Mouse (Mus musculus) E14TG2a.4 (cell line): ENCODE data around the gene Hnrnph3.
A peak's percentile ranks its signal among the peaks of the same experiment; 100 is the strongest.

ENCODE experiments used
- H3K27me3 ChIP-seq: 2 replicates; pipeline ENCODE4 v1.6.1; 2014; ENCODE audit warnings: low read length, control low read depth; ENCODE audit not compliant: insufficient read depth
- H3K36me3 ChIP-seq: 2 replicates; pipeline ENCODE4 v1.6.1; 2014; ENCODE audit warnings: low read length, control low read depth; ENCODE audit not compliant: insufficient read depth
- H3K4me1 ChIP-seq: replicated peaks from 2 replicates; pipeline ENCODE4 v1.6.1; 2014; ENCODE audit warnings: low read depth, low read length, control low read depth
- H3K4me3 ChIP-seq: replicated peaks from 2 replicates; pipeline ENCODE4 v1.5.1; 2014; ENCODE audit warnings: mild to moderate bottlenecking, low read length
- H3K9me3 ChIP-seq: 2 replicates; pipeline ENCODE4 v1.6.1; 2014; ENCODE audit warnings: low read length, control low read depth
- CTCF ChIP-seq: conservative IDR thresholded peaks from 2 replicates; pipeline ENCODE4 v1.5.1; 2014; ENCODE audit warnings: low read length
- NANOG ChIP-seq: IDR thresholded peaks from 2 replicates; pipeline ENCODE4 v1.6.1; 2014; ENCODE audit warnings: borderline replicate concordance, low read length, mixed read lengths
- POU5F1 ChIP-seq: IDR thresholded peaks from 2 replicates; pipeline ENCODE4 v1.6.1; 2014; ENCODE audit warnings: low read length, borderline replicate concordance

Gene Hnrnph3

GRCm38 (mm10) chr10:63026156-63026794 is 2.3 kb upstream of the Hnrnph3 start:
- H3K4me1 ChIP-seq, result peaks cover 49% of the 10 kb centered on the region
- H3K9me3 ChIP-seq, result no peaks in the 10 kb centered on the region
- no peak overlapping the region for H3K4me3 ChIP-seq
- no peak for TF ChIP-seq POU5F1
- no peak for TF ChIP-seq CTCF
- TF ChIP-seq NANOG, result no peak
- H3K36me3 ChIP-seq, result peaks cover 4% of the 10 kb centered on the region; the same call in 1 of the 2 replicates
- H3K27me3 ChIP-seq, result no peaks in the 10 kb centered on the region

- Histone ChIP-seq H3K9me3 (no peaks in the 10 kb centered on the region), H3K27me3 (no peaks in the 10 kb centered on the region), H3K36me3 (peaks cover 9% of the 10 kb centered on the region; the same call in 1 of the 2 replicates), H3K4me3 (peak overlapping the region; percentile 98), H3K4me1 (peaks cover 54% of the 10 kb centered on the region)
- TF ChIP-seq NANOG (no peak), POU5F1 (no peak), CTCF (no peak)
Observed at GRCm38 (mm10) chr10:63025491-63026011, 1.5 kb upstream of the Hnrnph3 start.

GRCm38 (mm10) chr10:63025016-63025415 is 999 bp upstream of the Hnrnph3 start:
- TF ChIP-seq CTCF, result no peak
- TF ChIP-seq POU5F1, result no peak
- TF ChIP-seq NANOG, result no peak
- H3K36me3 ChIP-seq, result peaks cover 11% of the 10 kb centered on the region; the same call in 1 of the 2 replicates
- H3K27me3 ChIP-seq, result no peaks in the 10 kb centered on the region
- H3K4me1 ChIP-seq, result peaks cover 59% of the 10 kb centered on the region
- H3K9me3 ChIP-seq, result no peaks in the 10 kb centered on the region
- peak overlapping the region; percentile 98 for H3K4me3 ChIP-seq

GRCm38 (mm10) chr10:63024580-63024910 is 528 bp upstream of the Hnrnph3 start:
- no peaks in the 10 kb centered on the region for H3K9me3 ChIP-seq
- peaks cover 60% of the 10 kb centered on the region for H3K4me1 ChIP-seq
- no peaks in the 10 kb centered on the region for H3K27me3 ChIP-seq
- H3K36me3 ChIP-seq, result peaks cover 12% of the 10 kb centered on the region; the same call in 1 of the 2 replicates
- TF ChIP-seq POU5F1, result no peak
- no peak for TF ChIP-seq CTCF
- no peak for TF ChIP-seq NANOG
- peak overlapping the region; percentile 98 for H3K4me3 ChIP-seq

GRCm38 (mm10) chr10:63023121-63023748 is 782 bp downstream of the Hnrnph3 start:
- H3K4me1 ChIP-seq, result peaks cover 59% of the 10 kb centered on the region
- TF ChIP-seq NANOG (no peak), POU5F1 (no peak), CTCF (no peak)
- H3K4me3 ChIP-seq, result peak overlapping the region; percentile 98
- no peaks in the 10 kb centered on the region for H3K27me3 ChIP-seq
- peaks cover 22% of the 10 kb centered on the region; the same call in 1 of the 2 replicates for H3K36me3 ChIP-seq
- no peaks in the 10 kb centered on the region for H3K9me3 ChIP-seq

GRCm38 (mm10) chr10:63022541-63023120 is 1.4 kb downstream of the Hnrnph3 start:
- H3K36me3 ChIP-seq, result peaks cover 27% of the 10 kb centered on the region
- H3K4me3 ChIP-seq, result peak overlapping the region; percentile 98
- H3K9me3 ChIP-seq, result no peaks in the 10 kb centered on the region
- H3K27me3 ChIP-seq, result no peaks in the 10 kb centered on the region
- peaks cover 54% of the 10 kb centered on the region for H3K4me1 ChIP-seq
- TF ChIP-seq CTCF, result no peak
- no peak for TF ChIP-seq POU5F1
- no peak for TF ChIP-seq NANOG

GRCm38 (mm10) chr10:63021702-63022101 is 2.3 kb downstream of the Hnrnph3 start:
- no peaks in the 10 kb centered on the region for H3K9me3 ChIP-seq
- peaks cover 36% of the 10 kb centered on the region for H3K36me3 ChIP-seq
- TF ChIP-seq NANOG, result no peak
- TF ChIP-seq POU5F1, result no peak
- TF ChIP-seq CTCF, result no peak
- peak overlapping the region; percentile 98 for H3K4me3 ChIP-seq
- H3K4me1 ChIP-seq, result peaks cover 52% of the 10 kb centered on the region
- H3K27me3 ChIP-seq, result no peaks in the 10 kb centered on the region

- Histone ChIP-seq H3K9me3 (no peaks in the 10 kb centered on the region), H3K36me3 (peaks cover 57% of the 10 kb centered on the region), H3K4me3 (no peak overlapping the region), H3K4me1 (peaks cover 30% of the 10 kb centered on the region), H3K27me3 (no peaks in the 10 kb centered on the region)
- no peak for TF ChIP-seq NANOG
- no peak for TF ChIP-seq CTCF
- no peak for TF ChIP-seq POU5F1
Observed at GRCm38 (mm10) chr10:63019304-63019703, 4.7 kb downstream of the Hnrnph3 start.
